Mouse (Mus musculus) stomach, postnatal 0 days (tissue): Measurements from ENCODE around the gene Ogdh.

ENCODE experiments used
- CTCF ChIP-seq: IDR thresholded peaks from 2 replicates; pipeline ENCODE4 v1.5.1; 2016; ENCODE audit warnings: antibody characterized with exemption, low read depth, mild to moderate bottlenecking, moderate library complexity
- EP300 ChIP-seq: optimal IDR thresholded peaks from 2 replicates; pipeline ENCODE3; 2016; ENCODE audit warnings: antibody characterized with exemption

DNA sequence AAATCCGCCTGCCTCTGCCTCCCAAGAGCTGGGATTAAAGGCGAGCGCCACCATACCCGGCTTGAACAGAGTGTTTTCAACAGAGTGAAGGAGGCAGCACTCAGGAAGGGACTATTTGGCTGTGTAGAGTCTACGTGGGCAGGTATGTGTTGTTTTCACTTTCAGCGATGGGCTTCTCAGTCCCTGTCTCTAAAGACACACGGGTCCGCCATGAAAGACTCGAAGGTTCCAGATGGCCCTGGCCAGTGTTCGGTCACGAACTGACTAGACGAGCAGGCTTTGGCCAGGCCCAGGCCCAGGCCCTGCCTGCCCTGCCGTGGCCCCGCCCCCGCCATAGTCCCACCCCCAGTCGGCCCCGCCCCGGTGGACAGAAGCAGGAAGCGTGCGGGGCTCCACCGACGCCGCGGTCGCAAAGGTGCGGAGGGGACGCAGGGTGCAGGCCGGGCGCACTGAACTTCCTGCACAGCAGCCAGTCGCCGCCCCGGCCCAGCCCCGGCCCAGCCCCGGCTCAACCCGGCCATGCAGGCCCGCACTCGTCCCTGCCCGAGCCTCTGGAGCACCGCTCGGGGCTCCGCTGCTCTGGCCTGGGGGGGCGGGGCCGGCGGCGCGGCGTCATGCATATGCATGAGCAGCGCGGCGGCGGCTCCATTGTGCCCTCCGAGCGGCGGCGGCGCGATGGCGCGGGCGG lies 97.4 kb downstream of the Ogdh start, which contains the start of gene Zmiz2:
- no peak for TF ChIP-seq CTCF
- no peak for TF ChIP-seq EP300
